In genomic region chr17:24735446-24735845, GRCm38 (mm10) we compare ENCODE assay signal across 11 mouse cellular contexts. TPM values are rescaled to one million over a fixed set of nuclear protein-coding genes. Genes with fewer than 3 reads are reported as not detected.
DNase-seq lines count a peak whose midpoint lies in the region; ATAC-seq and TF ChIP-seq lines count a peak whose summit lies in the region.
"Had no signal": no experiment of that assay in that cellular context is flagged by ENCODE, and none has a peak within 500 bp of the region (broad histone marks: within the 10 kb centered on the region; RNA-seq: fewer than 3 reads in every experiment).

No protein-coding gene starts in this region.

- no peak for ATAC-seq in heart, embryonic 14.5 days (ENCODE audit: insufficient number of reproducible peaks, insufficient read depth, low FRiP score, low read depth)
- no peak for ATAC-seq in G1E (ENCODE audit: extremely low read depth, insufficient number of reproducible peaks, low FRiP score, poor library complexity, severe bottlenecking)
- no peak for ATAC-seq in heart, embryonic 16.5 days (replicated peaks; ENCODE audit: extremely low read depth, insufficient read depth, low FRiP score)
- 0 out of 2 replicates have a peak, but pooled peaks have one; percentile 9 for ATAC-seq in midbrain, embryonic 13.5 days

- 85% methylated on average over 7 of the region's 7 CpGs for WGBS in heart, embryonic 14.5 days
- WGBS in heart, embryonic 16.5 days, result 84% methylated on average over 7 of the region's 7 CpGs
- 83% methylated on average over 7 of the region's 7 CpGs for WGBS in midbrain, embryonic 13.5 days

- peaks cover 13 to 25% of the 10 kb centered on the region in 2 experiments for H3K4me1 ChIP-seq in heart, embryonic 14.5 days (ENCODE audit: control insufficient read depth in 2 of 2, insufficient read depth in 2 of 2, low read length in 2 of 2)
- peaks cover 33% of the 10 kb centered on the region for H3K4me1 ChIP-seq in G1E (ENCODE audit: insufficient read depth, low read depth, low read length)
- peaks cover 19% of the 10 kb centered on the region for H3K4me1 ChIP-seq in heart, embryonic 16.5 days (ENCODE audit: control insufficient read depth, insufficient read depth, low read length)
- H3K4me1 ChIP-seq in midbrain, embryonic 13.5 days (replicated peaks), result peaks cover 15% of the 10 kb centered on the region

- intact Hi-C loops in heart, postnatal 14 days (cut with DNase I), result no loop called here

- no peak overlapping the region for H3K9ac ChIP-seq in heart, embryonic 14.5 days (ENCODE audit: low read length)
- no peak overlapping the region for H3K9ac ChIP-seq in heart, embryonic 16.5 days (ENCODE audit: low read length)
- no peak overlapping the region for H3K9ac ChIP-seq in midbrain, embryonic 13.5 days (replicated peaks)

- H3K27ac ChIP-seq in heart, embryonic 14.5 days (replicated peaks in 1 of 2; ENCODE audit: control insufficient read depth in 1 of 2, insufficient read depth in 1 of 2, low read depth in 2 of 2, low read length in 2 of 2), result no peak overlapping the region
- peak overlapping the region; percentile 74 for H3K27ac ChIP-seq in heart, embryonic 16.5 days (ENCODE audit: low read length)
- no peak overlapping the region for H3K27ac ChIP-seq in midbrain, embryonic 13.5 days

- no peak overlapping the region for H3K4me3 ChIP-seq in heart, embryonic 14.5 days (ENCODE audit: control insufficient read depth in 1 of 2, insufficient read depth in 1 of 2, low read depth in 1 of 2, low read length in 2 of 2)
- H3K4me3 ChIP-seq in G1E (ENCODE audit: low read depth, low read length), result peak overlapping the region; percentile 74
- H3K4me3 ChIP-seq in heart, embryonic 16.5 days (ENCODE audit: low read length), result no peak overlapping the region
- no peak overlapping the region for H3K4me3 ChIP-seq in midbrain, embryonic 13.5 days (replicated peaks)

- H3K4me2 ChIP-seq in heart, embryonic 14.5 days (ENCODE audit: low read length), result peak overlapping the region; percentile 93; the same call in 1 of the 2 replicates
- H3K4me2 ChIP-seq in heart, embryonic 16.5 days (ENCODE audit: low read depth, low read length), result no peak overlapping the region
- no peak overlapping the region for H3K4me2 ChIP-seq in midbrain, embryonic 13.5 days (replicated peaks)

- DNase-seq in heart, postnatal 14 days, result no peak
- no peak for DNase-seq in G1E (ENCODE audit: low spot score)
- no peak for DNase-seq in adrenal gland, postnatal 14 days
- DNase-seq in yolk sac, embryonic 10.5 days (ENCODE audit: low spot score), result no peak
- DNase-seq: adrenal gland, postnatal 36 days; kidney, postnatal 4 days had no signal

- TF ChIP-seq CTCF in G1E (IDR thresholded peaks at IDR 0.05; ENCODE audit: low read depth, low read length), result no peak

- no peaks in the 10 kb centered on the region for H3K27me3 ChIP-seq in heart, embryonic 14.5 days (ENCODE audit: control insufficient read depth, insufficient read depth, low read length)
- H3K27me3 ChIP-seq in G1E (ENCODE audit: insufficient read depth, low read length), result peaks cover 12% of the 10 kb centered on the region; the same call in 1 of the 2 replicates
- H3K27me3 ChIP-seq in heart, embryonic 16.5 days (ENCODE audit: control insufficient read depth, insufficient read depth, low read length), result no peaks in the 10 kb centered on the region
- H3K27me3 ChIP-seq in midbrain, embryonic 13.5 days, result peaks cover 7% of the 10 kb centered on the region; the same call in 1 of the 2 replicates

- H3K9me3 ChIP-seq in heart, embryonic 14.5 days (ENCODE audit: control insufficient read depth, low read length), result no peaks in the 10 kb centered on the region
- H3K9me3 ChIP-seq in G1E (replicated peaks), result no peaks in the 10 kb centered on the region
- H3K9me3 ChIP-seq in heart, embryonic 16.5 days (replicated peaks; ENCODE audit: control insufficient read depth, low read length), result no peaks in the 10 kb centered on the region
- H3K9me3 ChIP-seq in midbrain, embryonic 13.5 days, result no peaks in the 10 kb centered on the region

- H3K36me3 ChIP-seq in heart, embryonic 14.5 days (ENCODE audit: control insufficient read depth, insufficient read depth, low read length), result peaks cover 8% of the 10 kb centered on the region
- H3K36me3 ChIP-seq in G1E (replicated peaks), result peaks cover 29% of the 10 kb centered on the region
- H3K36me3 ChIP-seq in heart, embryonic 16.5 days (ENCODE audit: control insufficient read depth, insufficient read depth), result peaks cover 7% of the 10 kb centered on the region; the same call in 1 of the 2 replicates
- H3K36me3 ChIP-seq in midbrain, embryonic 13.5 days, result no peaks in the 10 kb centered on the region

RNA-seq across cellular contexts. Expression of gene Msrb1, which starts 1.0 kb away (rescaled TPM):
- 26.8 and 27.2 TPM in 2 replicates for polyA plus RNA-seq in heart, embryonic 14.5 days (2014; fragmentation: Nextera tagmentation; extraction: Ambion mirVana)
- 100 to 1,000 TPM; 214 TPM for total RNA-seq in heart, postnatal 14 days (2021)
- total RNA-seq in G1E (2014; fragmentation: Nextera tagmentation) (62.0 and 76.8 TPM in 2 replicates), G1E (2017) (34.6 and 39.2 TPM in 2 replicates)
- 10.1 and 14.6 TPM in 2 replicates for polyA plus RNA-seq in G1E (2012)
- 19.0 and 21.2 TPM in 2 replicates for polyA plus RNA-seq in heart, embryonic 16.5 days (2015; fragmentation: Nextera tagmentation; extraction: Ambion mirVana)
- 18.0 and 19.6 TPM in 2 replicates for polyA plus RNA-seq in midbrain, embryonic 13.5 days (2015; fragmentation: Nextera tagmentation; extraction: Ambion mirVana)
- total RNA-seq in adrenal gland, postnatal 14 days (2021), result 73.2 and 98.3 TPM in 2 replicates

RNA-seq across cellular contexts. Expression of gene Rpl3l, which starts 7.8 kb away (rescaled TPM):
- polyA plus RNA-seq in heart, embryonic 14.5 days (2014; fragmentation: Nextera tagmentation; extraction: Ambion mirVana), result 1.3 and 1.7 TPM in 2 replicates
- total RNA-seq in heart, postnatal 14 days (2021), result 100 to 1,000 TPM; 186 to 197 TPM
- total RNA-seq in G1E (2014; fragmentation: Nextera tagmentation), result not detected in 2 replicates
- total RNA-seq in G1E (2017), result 0.17 TPM in 1 of 2 replicates, not detected in the other
- polyA plus RNA-seq in G1E (2012), result 0.07 TPM in 1 of 2 replicates, not detected in the other
- 1.7 and 2.4 TPM in 2 replicates for polyA plus RNA-seq in heart, embryonic 16.5 days (2015; fragmentation: Nextera tagmentation; extraction: Ambion mirVana)
- not detected in 2 replicates for polyA plus RNA-seq in midbrain, embryonic 13.5 days (2015; fragmentation: Nextera tagmentation; extraction: Ambion mirVana)
- 0.53 TPM in 1 of 2 replicates, not detected in the other for total RNA-seq in adrenal gland, postnatal 14 days (2021)
- polyA plus RNA-seq: liver, adult 2 months had no signal

RNA-seq across cellular contexts. Expression of gene Ndufb10, which starts 11.2 kb away (rescaled TPM):
- 556 and 564 TPM in 2 replicates for polyA plus RNA-seq in heart, embryonic 14.5 days (2014; fragmentation: Nextera tagmentation; extraction: Ambion mirVana)
- total RNA-seq in heart, postnatal 14 days (2021), result 100 to 1,000 TPM; 939 to 954 TPM
- total RNA-seq in G1E (2014; fragmentation: Nextera tagmentation), result 54.6 and 63.5 TPM in 2 replicates
- total RNA-seq in G1E (2017), result 185 and 206 TPM in 2 replicates
- 372 and 429 TPM in 2 replicates for polyA plus RNA-seq in G1E (2012)
- polyA plus RNA-seq in heart, embryonic 16.5 days (2015; fragmentation: Nextera tagmentation; extraction: Ambion mirVana), result 570 and 615 TPM in 2 replicates
- polyA plus RNA-seq in midbrain, embryonic 13.5 days (2015; fragmentation: Nextera tagmentation; extraction: Ambion mirVana), result 257 and 260 TPM in 2 replicates
- 418 and 458 TPM in 2 replicates for total RNA-seq in adrenal gland, postnatal 14 days (2021)

RNA-seq across cellular contexts. Expression of gene Hs3st6, which starts 17.3 kb away (rescaled TPM):
- 0.18 and 0.43 TPM in 2 replicates for polyA plus RNA-seq in heart, embryonic 14.5 days (2014; fragmentation: Nextera tagmentation; extraction: Ambion mirVana)
- under 1 TPM in 1 of 2 experiments, not detected in 1; 0.29 TPM for total RNA-seq in heart, postnatal 14 days (2021)
- total RNA-seq in G1E (2014; fragmentation: Nextera tagmentation) (not detected in 2 replicates), G1E (2017) (not detected in 2 replicates)
- not detected in 2 replicates for polyA plus RNA-seq in G1E (2012)
- 0.21 and 0.36 TPM in 2 replicates for polyA plus RNA-seq in heart, embryonic 16.5 days (2015; fragmentation: Nextera tagmentation; extraction: Ambion mirVana)
- 0.13 and 0.22 TPM in 2 replicates for polyA plus RNA-seq in midbrain, embryonic 13.5 days (2015; fragmentation: Nextera tagmentation; extraction: Ambion mirVana)
- total RNA-seq in adrenal gland, postnatal 14 days (2021), result 2.0 and 2.4 TPM in 2 replicates
- total RNA-seq: gastrocnemius, adult 8-10 months had no signal

RNA-seq across cellular contexts. Expression of gene Rps2, which starts 17.5 kb away (rescaled TPM):
- polyA plus RNA-seq in heart, embryonic 14.5 days (2014; fragmentation: Nextera tagmentation; extraction: Ambion mirVana), result 919 and 1,010 TPM in 2 replicates
- 100 to 1,000 TPM; 673 to 751 TPM for total RNA-seq in heart, postnatal 14 days (2021)
- 3,970 and 4,105 TPM in 2 replicates for total RNA-seq in G1E (2014; fragmentation: Nextera tagmentation)
- 950 and 975 TPM in 2 replicates for total RNA-seq in G1E (2017)
- 2,688 and 3,723 TPM in 2 replicates for polyA plus RNA-seq in G1E (2012)
- polyA plus RNA-seq in heart, embryonic 16.5 days (2015; fragmentation: Nextera tagmentation; extraction: Ambion mirVana), result 843 and 891 TPM in 2 replicates
- polyA plus RNA-seq in midbrain, embryonic 13.5 days (2015; fragmentation: Nextera tagmentation; extraction: Ambion mirVana), result 770 and 771 TPM in 2 replicates
- total RNA-seq in adrenal gland, postnatal 14 days (2021), result 702 and 762 TPM in 2 replicates
